Mouse (Mus musculus): ENCODE measurements at regions not wholly inside any gene's neighbourhood (a gene's known extent, or its start where the extent isn't known, plus 50 kb on each side); places are given as distances from the start of the nearest gene placed in this dataset.

DNA sequence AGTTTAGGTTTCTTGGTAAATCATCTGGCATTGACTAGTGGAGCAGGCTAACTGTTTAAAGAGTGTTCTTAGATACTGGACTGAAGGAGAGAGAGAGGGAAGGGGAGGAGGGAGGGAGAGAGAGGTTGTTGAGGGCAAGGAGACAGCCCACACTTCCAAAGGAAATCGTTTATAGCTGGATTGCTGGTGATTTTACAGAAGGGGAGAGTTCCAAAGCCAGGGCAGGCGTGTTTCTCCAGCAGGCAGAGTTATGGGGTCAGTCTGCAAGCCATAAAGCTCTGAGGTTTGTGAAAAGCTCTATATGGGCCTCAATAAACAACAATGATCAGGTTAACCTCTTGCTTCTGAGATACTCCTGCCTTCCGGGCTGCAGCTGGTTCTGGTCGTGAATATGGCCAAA lies 163.9 kb downstream of the Nuf2 start:
- TF ChIP-seq CTCF (IDR thresholded peaks at IDR 0.05; ENCODE audit: low read depth), result no peak
- DNase-seq (no peak), ATAC-seq (ENCODE audit: insufficient read depth) (no peak)
- WGBS, result 33% methylated on average over 4 of the region's 4 CpGs
- no peak overlapping the region for H3K27ac ChIP-seq (ENCODE audit: low read depth)
- H3K27me3 ChIP-seq (ENCODE audit: insufficient read depth, low read length), result no peaks in the 10 kb centered on the region
- no peaks in the 10 kb centered on the region for H3K36me3 ChIP-seq (ENCODE audit: insufficient read depth)
- H3K4me1 ChIP-seq (ENCODE audit: insufficient read depth), result no peaks in the 10 kb centered on the region; the same call in 1 of the 2 replicates
- no peak overlapping the region for H3K4me2 ChIP-seq
- H3K9ac ChIP-seq, result no peak overlapping the region
- H3K9me3 ChIP-seq (ENCODE audit: low read depth, low read length), result no peaks in the 10 kb centered on the region
- H3K4me3 ChIP-seq (ENCODE audit: low read depth, low read length), result no peak overlapping the region

DNA sequence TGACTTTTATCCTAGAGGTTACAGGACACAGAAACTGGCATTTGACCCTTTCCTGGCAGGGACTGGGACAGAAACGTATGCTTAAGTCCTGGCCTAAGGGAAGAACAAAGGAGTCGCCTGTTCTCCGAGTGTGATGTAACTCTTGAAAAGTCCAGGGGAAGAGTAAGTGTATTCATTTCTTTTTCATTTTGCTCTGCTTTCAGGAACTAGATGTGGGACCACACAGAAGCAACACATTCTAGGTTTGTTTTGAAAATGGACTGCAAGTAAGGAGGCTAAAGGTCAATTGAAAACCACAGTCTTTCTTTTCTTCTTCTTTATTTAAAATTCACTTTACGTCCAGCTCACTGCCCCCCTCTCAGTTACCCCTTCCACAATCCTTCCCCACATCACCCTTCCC lies 168.7 kb downstream of the Nuf2 start:
- Histone ChIP-seq H3K36me3 (ENCODE audit: insufficient read depth) (no peaks in the 10 kb centered on the region), H3K4me2 (no peak overlapping the region), H3K9me3 (ENCODE audit: low read depth, low read length) (no peaks in the 10 kb centered on the region), H3K27me3 (ENCODE audit: insufficient read depth, low read length) (no peaks in the 10 kb centered on the region), H3K4me3 (ENCODE audit: low read depth, low read length) (no peak overlapping the region), H3K9ac (no peak overlapping the region), H3K27ac (ENCODE audit: low read depth) (no peak overlapping the region), H3K4me1 (ENCODE audit: insufficient read depth) (no peaks in the 10 kb centered on the region; the same call in 1 of the 2 replicates)
- 46% methylated on average over 4 of the region's 4 CpGs for WGBS
- ATAC-seq (ENCODE audit: insufficient read depth), result no peak
- no peak for TF ChIP-seq CTCF (IDR thresholded peaks at IDR 0.05; ENCODE audit: low read depth)
- DNase-seq, result peak; percentile 17

DNA sequence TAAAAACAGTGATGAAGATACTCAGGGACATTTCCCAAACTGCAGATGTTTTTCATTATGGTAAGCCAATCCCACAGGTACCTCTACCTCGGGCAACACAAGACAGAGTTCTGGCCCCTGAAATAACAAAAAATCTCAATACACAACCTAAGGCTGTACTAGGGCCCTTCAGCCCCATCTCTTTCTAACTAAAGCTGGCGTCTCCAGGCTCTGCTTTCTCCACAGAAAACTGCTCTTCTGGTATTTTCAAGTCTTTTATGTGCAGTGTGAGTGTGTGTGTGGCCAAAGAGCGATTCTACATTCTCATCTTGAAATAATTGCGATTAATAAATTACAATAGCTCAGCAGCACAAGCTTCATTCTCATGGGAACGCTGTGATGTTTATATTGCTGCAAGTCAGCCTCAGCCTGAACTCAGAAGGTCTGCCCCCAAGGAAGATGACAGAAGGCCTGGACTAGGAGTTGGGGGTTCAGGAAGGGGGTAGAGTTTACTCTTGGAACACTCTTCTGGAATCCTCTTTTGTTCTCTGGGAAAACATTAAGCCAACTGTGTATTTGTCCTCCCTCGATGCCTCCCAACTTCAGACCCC lies 173.5 kb downstream of the Nuf2 start:
- Histone ChIP-seq H3K9me3 (ENCODE audit: low read depth, low read length) (no peaks in the 10 kb centered on the region), H3K36me3 (ENCODE audit: insufficient read depth) (no peaks in the 10 kb centered on the region), H3K9ac (no peak overlapping the region), H3K27me3 (ENCODE audit: insufficient read depth, low read length) (no peaks in the 10 kb centered on the region), H3K27ac (ENCODE audit: low read depth) (no peak overlapping the region), H3K4me3 (ENCODE audit: low read depth, low read length) (no peak overlapping the region), H3K4me2 (no peak overlapping the region), H3K4me1 (ENCODE audit: insufficient read depth) (peaks cover 7% of the 10 kb centered on the region; the same call in 1 of the 2 replicates)
- TF ChIP-seq CTCF (IDR thresholded peaks at IDR 0.05; ENCODE audit: low read depth), result no peak
- WGBS, result 33% methylated on average over 6 of the region's 6 CpGs
- DNase-seq (peak; percentile 60), ATAC-seq (ENCODE audit: insufficient read depth) (peak; percentile 70; the same call in 1 of the 2 replicates)

DNA sequence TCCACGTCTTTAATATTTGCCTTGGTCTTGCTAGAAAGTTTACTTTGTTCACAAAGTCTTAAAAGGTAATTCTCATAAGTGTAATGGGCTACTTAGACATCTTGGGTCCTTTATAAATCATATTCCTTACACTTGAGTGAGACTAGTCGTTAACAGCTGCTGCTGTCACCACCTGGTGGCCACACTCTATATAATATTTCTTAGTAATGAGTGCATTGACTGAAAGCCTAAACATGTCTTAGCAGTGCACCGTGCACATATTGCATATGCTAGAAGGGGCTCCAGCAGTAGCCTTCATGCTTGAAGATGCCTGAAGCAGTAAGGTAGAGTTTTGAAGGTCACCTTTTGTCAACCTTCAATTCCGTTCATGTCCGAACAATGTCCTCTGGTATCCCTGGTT lies 177.2 kb downstream of the Nuf2 start:
- no peak for ATAC-seq (ENCODE audit: insufficient read depth)

DNA sequence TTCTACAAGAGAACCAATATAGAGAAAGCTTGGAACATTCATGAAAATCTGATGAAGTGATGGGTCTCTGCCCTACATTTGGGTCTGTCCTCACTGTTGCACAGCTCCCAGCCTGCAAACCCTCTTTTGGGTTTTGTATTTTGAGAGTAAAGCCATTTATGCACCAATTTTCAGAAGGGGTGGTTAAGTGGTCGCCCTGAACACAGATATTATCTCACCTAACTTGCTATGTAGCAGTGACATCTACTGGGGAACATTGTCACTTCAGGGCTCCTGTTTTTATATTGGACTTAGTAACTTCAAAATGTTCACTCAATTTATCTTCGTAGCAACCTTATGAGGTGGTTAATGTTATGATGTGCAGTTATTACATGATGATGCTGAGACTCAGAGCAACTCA lies 183.6 kb downstream of the Nuf2 start:
- H3K9ac ChIP-seq, result no peak overlapping the region
- no peaks in the 10 kb centered on the region for H3K9me3 ChIP-seq (ENCODE audit: low read depth, low read length)
- ATAC-seq (ENCODE audit: insufficient read depth) (no peak), DNase-seq (peak; percentile 82)
- H3K4me2 ChIP-seq, result no peak overlapping the region
- 37% methylated on average over 2 of the region's 2 CpGs for WGBS
- no peak overlapping the region for H3K4me3 ChIP-seq (ENCODE audit: low read depth, low read length)
- no peak overlapping the region for H3K27ac ChIP-seq (ENCODE audit: low read depth)
- H3K36me3 ChIP-seq (ENCODE audit: insufficient read depth), result no peaks in the 10 kb centered on the region
- no peaks in the 10 kb centered on the region for H3K4me1 ChIP-seq (ENCODE audit: insufficient read depth)
- no peaks in the 10 kb centered on the region for H3K27me3 ChIP-seq (ENCODE audit: insufficient read depth, low read length)
- TF ChIP-seq CTCF (IDR thresholded peaks at IDR 0.05; ENCODE audit: low read depth), result peak; percentile 64

More for the DNA sequence above, 177.2 kb downstream of the Nuf2 start:
- H3K4me1 ChIP-seq (ENCODE audit: insufficient read depth), result peaks cover 7% of the 10 kb centered on the region; the same call in 1 of the 2 replicates
- 42% methylated on average over 5 of the region's 5 CpGs for WGBS
- H3K4me3 ChIP-seq (ENCODE audit: low read depth, low read length), result no peak overlapping the region
- H3K27ac ChIP-seq (ENCODE audit: low read depth), result no peak overlapping the region
- no peak overlapping the region for H3K4me2 ChIP-seq
- peak; percentile 61 for TF ChIP-seq CTCF (IDR thresholded peaks at IDR 0.05; ENCODE audit: low read depth)
- DNase-seq, result peak; percentile 69
- H3K9ac ChIP-seq, result no peak overlapping the region
- H3K9me3 ChIP-seq (ENCODE audit: low read depth, low read length), result no peaks in the 10 kb centered on the region
- no peaks in the 10 kb centered on the region for H3K36me3 ChIP-seq (ENCODE audit: insufficient read depth)
- H3K27me3 ChIP-seq (ENCODE audit: insufficient read depth, low read length), result no peaks in the 10 kb centered on the region

DNA sequence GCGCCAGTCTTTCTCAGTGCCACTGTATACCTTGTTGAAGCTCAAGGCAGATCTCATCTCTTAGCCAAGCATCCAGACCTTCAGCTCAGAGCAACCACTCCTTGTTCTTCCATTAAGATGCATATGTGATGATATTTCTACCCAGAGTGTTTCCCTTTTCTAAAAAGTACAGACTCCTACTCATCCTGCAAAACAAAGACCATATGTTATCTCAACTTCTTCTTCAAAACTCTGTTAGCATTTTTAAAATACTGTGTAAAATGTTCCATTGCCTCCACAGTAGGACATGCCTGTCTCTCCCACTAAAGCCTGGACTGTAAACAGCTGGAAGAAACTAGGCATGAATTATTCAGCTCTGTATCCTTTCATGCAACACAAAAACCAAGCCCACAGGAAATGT lies 184.4 kb downstream of the Nuf2 start:
- H3K4me1 ChIP-seq (ENCODE audit: insufficient read depth), result no peaks in the 10 kb centered on the region
- no peaks in the 10 kb centered on the region for H3K27me3 ChIP-seq (ENCODE audit: insufficient read depth, low read length)
- no peaks in the 10 kb centered on the region for H3K36me3 ChIP-seq (ENCODE audit: insufficient read depth)
- DNase-seq, result no peak
- 88% methylated on average over 1 of the region's 1 CpGs for WGBS
- H3K4me3 ChIP-seq (ENCODE audit: low read depth, low read length), result no peak overlapping the region
- TF ChIP-seq CTCF (IDR thresholded peaks at IDR 0.05; ENCODE audit: low read depth), result no peak
- H3K27ac ChIP-seq (ENCODE audit: low read depth), result no peak overlapping the region
- no peak overlapping the region for H3K4me2 ChIP-seq
- H3K9me3 ChIP-seq (ENCODE audit: low read depth, low read length), result no peaks in the 10 kb centered on the region
- no peak for ATAC-seq (ENCODE audit: insufficient read depth)
- H3K9ac ChIP-seq, result no peak overlapping the region

DNA sequence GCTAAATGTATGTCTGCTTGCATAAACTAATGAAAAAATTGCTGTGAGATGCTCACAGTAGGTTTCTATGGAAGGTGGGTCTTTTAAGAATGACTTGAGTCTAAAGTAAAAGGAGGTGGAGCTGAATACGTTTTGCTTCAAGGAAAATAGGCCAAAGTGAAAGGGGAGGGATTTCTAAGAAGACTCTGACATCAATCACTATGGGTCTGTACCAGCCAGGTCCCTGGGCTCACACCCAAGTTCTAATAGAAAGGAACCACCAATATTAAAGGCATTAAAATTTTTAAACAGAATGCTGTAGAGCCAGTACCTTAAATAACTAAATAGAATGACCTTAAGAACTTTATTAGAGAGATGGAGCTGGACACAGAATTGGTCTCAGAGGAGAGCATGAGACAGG lies 190.1 kb downstream of the Nuf2 start:
- no peaks in the 10 kb centered on the region for H3K36me3 ChIP-seq (ENCODE audit: insufficient read depth)
- WGBS, result 37% methylated on average over 1 of the region's 1 CpGs
- DNase-seq (no peak), ATAC-seq (ENCODE audit: insufficient read depth) (no peak)
- no peak overlapping the region for H3K4me3 ChIP-seq (ENCODE audit: low read depth, low read length)
- no peak overlapping the region for H3K27ac ChIP-seq (ENCODE audit: low read depth)
- no peak for TF ChIP-seq CTCF (IDR thresholded peaks at IDR 0.05; ENCODE audit: low read depth)
- H3K9ac ChIP-seq, result no peak overlapping the region
- no peaks in the 10 kb centered on the region for H3K4me1 ChIP-seq (ENCODE audit: insufficient read depth)
- no peak overlapping the region for H3K4me2 ChIP-seq
- no peaks in the 10 kb centered on the region for H3K27me3 ChIP-seq (ENCODE audit: insufficient read depth, low read length)
- no peaks in the 10 kb centered on the region for H3K9me3 ChIP-seq (ENCODE audit: low read depth, low read length)

Measured in lung, embryonic 14.5 days (tissue).